ENCODE assay signal across 9 mouse cellular contexts in genomic region chr1:179059286-179060112, GRCm38 (mm10).
A peak's percentile ranks its signal among the peaks of the same experiment; 100 is the strongest.
DNase-seq lines count a peak whose midpoint lies in the region; ATAC-seq lines count a peak whose summit lies in the region.
"Had no signal": no experiment of that assay in that cellular context is flagged by ENCODE, and none has a peak within 500 bp of the region (broad histone marks: within the 10 kb centered on the region; RNA-seq: fewer than 3 reads in every experiment).

No protein-coding gene starts in this region.

- DNase-seq in heart, postnatal 10 days = no peak
- no peak for DNase-seq in neural tube, embryonic 10.5 days (ENCODE audit: extremely low spot score, low spot score)
- DNase-seq in right cerebral cortex, postnatal 25 days = no peak
- no peak for DNase-seq in thymus, postnatal 36 days
- DNase-seq: lung, postnatal 36 days had no signal

- intact Hi-C loops in heart, postnatal 10 days (cut with DNase I) = no loop called here

- H3K36me3 ChIP-seq in heart, embryonic 15.5 days = no peaks in the 10 kb centered on the region
- H3K36me3 ChIP-seq in neural tube, embryonic 13.5 days = no peaks in the 10 kb centered on the region
- no peaks in the 10 kb centered on the region for H3K36me3 ChIP-seq in kidney, embryonic 16.5 days (ENCODE audit: insufficient read depth, low read length)

- WGBS in heart, embryonic 15.5 days = 70% methylated on average over 15 of the region's 15 CpGs
- WGBS in neural tube, embryonic 13.5 days = 84% methylated on average over 15 of the region's 15 CpGs
- WGBS in kidney, embryonic 16.5 days = 39% methylated on average over 15 of the region's 15 CpGs

- no peak for ATAC-seq in heart, embryonic 15.5 days (replicated peaks; ENCODE audit: insufficient number of reproducible peaks, insufficient read depth, low FRiP score, low read depth)
- ATAC-seq in neural tube, embryonic 13.5 days (ENCODE audit: low read depth) = no peak
- peak; percentile 36; the same call in 1 of the 2 replicates for ATAC-seq in kidney, embryonic 16.5 days (ENCODE audit: low FRiP score, low TSS enrichment)

- no peaks in the 10 kb centered on the region for H3K9me3 ChIP-seq in heart, embryonic 15.5 days (replicated peaks)
- H3K9me3 ChIP-seq in neural tube, embryonic 13.5 days = no peaks in the 10 kb centered on the region
- H3K9me3 ChIP-seq in kidney, embryonic 16.5 days (ENCODE audit: low read length) = no peaks in the 10 kb centered on the region

- no peaks in the 10 kb centered on the region for H3K27me3 ChIP-seq in heart, embryonic 15.5 days
- 0 out of 2 replicates have a peak, but pooled peaks cover 11% of the 10 kb centered on the region for H3K27me3 ChIP-seq in neural tube, embryonic 13.5 days
- no peaks in the 10 kb centered on the region for H3K27me3 ChIP-seq in kidney, embryonic 16.5 days (ENCODE audit: insufficient read depth, low read length)
- H3K27me3 ChIP-seq: CH12.LX had no signal

- peak overlapping the region; percentile 82; the same call in 1 of the 2 replicates for H3K27ac ChIP-seq in heart, embryonic 15.5 days
- peak overlapping the region; percentile 52 for H3K27ac ChIP-seq in neural tube, embryonic 13.5 days (replicated peaks)
- H3K27ac ChIP-seq in kidney, embryonic 16.5 days (ENCODE audit: low read length) = peak overlapping the region; percentile 81

- H3K4me2 ChIP-seq in heart, embryonic 15.5 days = no peak overlapping the region
- H3K4me2 ChIP-seq in neural tube, embryonic 13.5 days = no peak overlapping the region
- peak overlapping the region; percentile 17; the same call in 1 of the 2 replicates for H3K4me2 ChIP-seq in kidney, embryonic 16.5 days (replicated peaks; ENCODE audit: low read depth, low read length)

- no peak overlapping the region for H3K9ac ChIP-seq in heart, embryonic 15.5 days
- H3K9ac ChIP-seq in neural tube, embryonic 13.5 days = no peak overlapping the region; the same call in 1 of the 2 replicates
- peak overlapping the region; percentile 56 for H3K9ac ChIP-seq in kidney, embryonic 16.5 days (replicated peaks; ENCODE audit: low read length)

- peaks cover 42% of the 10 kb centered on the region for H3K4me1 ChIP-seq in heart, embryonic 15.5 days (replicated peaks)
- H3K4me1 ChIP-seq in neural tube, embryonic 13.5 days (replicated peaks) = peaks cover 38% of the 10 kb centered on the region
- H3K4me1 ChIP-seq in kidney, embryonic 16.5 days (ENCODE audit: insufficient read depth, low read length) = peaks cover 50% of the 10 kb centered on the region

- H3K4me3 ChIP-seq in heart, embryonic 15.5 days = no peak overlapping the region
- no peak overlapping the region for H3K4me3 ChIP-seq in neural tube, embryonic 13.5 days
- no peak overlapping the region for H3K4me3 ChIP-seq in kidney, embryonic 16.5 days (ENCODE audit: low read length)
